Mouse (Mus musculus): ENCODE results near the gene Pla2g4e.

DNA sequence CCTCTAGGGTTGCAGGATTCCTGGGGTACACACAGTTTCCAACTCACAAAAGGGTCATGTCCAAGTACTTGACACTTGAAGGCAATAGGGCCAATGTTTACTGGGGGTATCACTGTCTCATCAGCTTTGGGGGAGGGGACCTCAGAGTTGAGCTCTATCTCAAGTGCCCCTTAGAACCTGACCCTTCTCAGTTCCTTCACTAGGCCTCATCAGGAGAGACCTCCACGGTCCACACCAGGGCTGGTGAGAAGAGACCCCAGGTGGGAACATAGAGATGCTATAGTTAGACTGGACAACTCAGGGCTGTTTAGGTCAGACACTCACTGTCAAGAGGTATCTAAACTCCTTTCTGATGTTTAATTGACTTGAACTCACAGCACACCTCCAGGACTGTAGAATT is 106.0 kb downstream of the Pla2g4e start:
- TF ChIP-seq CTCF (IDR thresholded peaks at IDR 0.05; ENCODE audit: low read depth): no peak
- TF ChIP-seq EP300 (IDR thresholded peaks at IDR 0.05; ENCODE audit: low read depth): no peak
